Mouse (Mus musculus): ENCODE data around the gene Cd300a.
A peak's percentile ranks its signal among the peaks of the same experiment; 100 is the strongest.

The Cd300a gene

GRCm38 (mm10) chr11:114866486-114867360 lies 23.1 kb upstream of the Cd300a start:
- no peak for DNase-seq (ENCODE audit: low spot score in 2 of 2)

- DNase-seq (ENCODE audit: low spot score in 2 of 2), result no peak
Observed at GRCm38 (mm10) chr11:114867361-114868235, 22.2 kb upstream of the Cd300a start.

- no peak for DNase-seq (ENCODE audit: low spot score in 2 of 2)
Observed at GRCm38 (mm10) chr11:114868280-114868679, 21.6 kb upstream of the Cd300a start.

- no peak for DNase-seq (ENCODE audit: low spot score in 2 of 2)
Observed at GRCm38 (mm10) chr11:114869787-114870186, 20.1 kb upstream of the Cd300a start.

- no peak for DNase-seq (ENCODE audit: low spot score in 2 of 2)
Observed at GRCm38 (mm10) chr11:114871540-114871939, 18.3 kb upstream of the Cd300a start.

GRCm38 (mm10) chr11:114873022-114873817 lies 16.6 kb upstream of the Cd300a start:
- DNase-seq (ENCODE audit: low spot score in 2 of 2), result no peak

- no peak for DNase-seq (ENCODE audit: low spot score in 2 of 2)
Observed at GRCm38 (mm10) chr11:114874226-114875145, 15.4 kb upstream of the Cd300a start.

GRCm38 (mm10) chr11:114875301-114875801 lies 14.5 kb upstream of the Cd300a start:
- DNase-seq (ENCODE audit: low spot score in 2 of 2), result no peak

- DNase-seq (ENCODE audit: low spot score in 2 of 2), result no peak
Observed at GRCm38 (mm10) chr11:114876176-114876575, 13.7 kb upstream of the Cd300a start.

GRCm38 (mm10) chr11:114876621-114877020 lies 13.2 kb upstream of the Cd300a start:
- DNase-seq (ENCODE audit: low spot score in 2 of 2), result no peak

GRCm38 (mm10) chr11:114877145-114877544 lies 12.7 kb upstream of the Cd300a start:
- peak; percentile 59 to 63 for DNase-seq (ENCODE audit: low spot score in 2 of 2)

GRCm38 (mm10) chr11:114879666-114880065 lies 10.2 kb upstream of the Cd300a start:
- DNase-seq (ENCODE audit: low spot score in 2 of 2), result no peak

- DNase-seq (ENCODE audit: low spot score in 2 of 2), result no peak
Observed at GRCm38 (mm10) chr11:114880185-114880584, 9.7 kb upstream of the Cd300a start.

GRCm38 (mm10) chr11:114880589-114880988 lies 9.3 kb upstream of the Cd300a start:
- DNase-seq (ENCODE audit: low spot score in 2 of 2), result no peak

- DNase-seq (ENCODE audit: low spot score in 2 of 2), result no peak
Observed at GRCm38 (mm10) chr11:114883251-114883789, 6.5 kb upstream of the Cd300a start.

GRCm38 (mm10) chr11:114884380-114885100 lies 5.3 kb upstream of the Cd300a start:
- DNase-seq (ENCODE audit: low spot score in 2 of 2), result no peak

GRCm38 (mm10) chr11:114890542-114890941 lies 701 bp downstream of the Cd300a start:
- no peak for DNase-seq (ENCODE audit: low spot score in 2 of 2)

GRCm38 (mm10) chr11:114896085-114896484 lies 6.2 kb downstream of the Cd300a start:
- DNase-seq (ENCODE audit: low spot score in 2 of 2), result no peak

- no peak for DNase-seq (ENCODE audit: low spot score in 2 of 2)
Observed at GRCm38 (mm10) chr11:114898026-114898425, 8.2 kb downstream of the Cd300a start.
